Mouse (Mus musculus) liver, embryonic 18 days (tissue): ENCODE results near the gene Adgrl1. TPM values are rescaled to one million over a fixed set of nuclear protein-coding genes. Genes with fewer than 3 reads are reported as not detected.

ENCODE experiments used
- polyA plus RNA-seq: library from polyadenylated mRNA; depleted of rRNA; stranded (reverse); fragments of >200 nt; gene quantifications from 2 replicates; pipeline ENCODE4 v1.2.3, GENCODE M21; 2012; rRNA removed

Adgrl1 gene
- polyA plus RNA-seq, result 2.6 and 2.9 TPM in 2 replicates

DNA sequence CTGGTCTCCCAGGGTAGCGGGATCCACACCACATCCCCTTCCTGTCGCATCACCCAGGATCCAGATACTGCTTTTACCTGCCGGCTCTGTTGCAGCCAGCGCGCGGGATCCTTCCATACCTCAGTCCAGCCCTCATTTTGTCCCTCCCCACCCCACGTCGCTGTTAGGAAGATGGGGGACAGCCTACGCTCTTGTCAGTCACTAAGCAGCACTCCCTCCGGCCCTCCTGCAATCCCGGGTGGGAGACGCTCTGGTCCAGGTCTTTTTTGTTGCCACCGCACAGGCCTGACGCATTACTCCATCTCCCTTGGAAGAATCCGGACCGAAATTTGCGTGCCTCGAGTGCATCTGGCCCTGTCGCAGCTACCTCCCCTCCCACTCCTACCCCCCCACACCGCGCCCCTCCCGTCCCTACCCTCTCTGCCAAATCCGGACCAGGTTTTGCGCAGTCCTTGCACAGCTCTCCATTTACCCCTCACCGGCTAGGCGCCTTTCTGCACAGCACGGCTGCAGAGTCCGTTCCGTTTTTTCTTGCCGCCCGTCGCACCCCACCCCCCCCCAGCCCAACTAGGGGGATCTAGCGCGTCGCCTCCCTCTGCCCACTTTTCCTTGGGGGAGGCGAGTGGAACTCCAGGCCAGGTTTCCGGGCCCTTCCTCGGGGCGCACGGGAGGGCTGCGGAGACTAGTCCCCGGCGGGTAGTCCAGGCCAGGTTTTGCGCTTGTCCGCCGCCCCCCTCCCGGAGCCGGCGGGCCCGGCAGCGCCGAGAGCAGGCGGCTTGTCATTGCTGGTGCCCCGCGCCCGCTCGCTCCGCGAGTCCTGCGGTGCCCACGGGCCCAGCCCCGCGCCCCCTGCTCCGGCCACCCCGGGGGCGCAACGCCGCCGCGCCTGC, at the start of gene Adgrl1:
Gene Adgrl1, plus strand, starts transcription at position 743 of the 890 bp plus-strand sequence.

DNA sequence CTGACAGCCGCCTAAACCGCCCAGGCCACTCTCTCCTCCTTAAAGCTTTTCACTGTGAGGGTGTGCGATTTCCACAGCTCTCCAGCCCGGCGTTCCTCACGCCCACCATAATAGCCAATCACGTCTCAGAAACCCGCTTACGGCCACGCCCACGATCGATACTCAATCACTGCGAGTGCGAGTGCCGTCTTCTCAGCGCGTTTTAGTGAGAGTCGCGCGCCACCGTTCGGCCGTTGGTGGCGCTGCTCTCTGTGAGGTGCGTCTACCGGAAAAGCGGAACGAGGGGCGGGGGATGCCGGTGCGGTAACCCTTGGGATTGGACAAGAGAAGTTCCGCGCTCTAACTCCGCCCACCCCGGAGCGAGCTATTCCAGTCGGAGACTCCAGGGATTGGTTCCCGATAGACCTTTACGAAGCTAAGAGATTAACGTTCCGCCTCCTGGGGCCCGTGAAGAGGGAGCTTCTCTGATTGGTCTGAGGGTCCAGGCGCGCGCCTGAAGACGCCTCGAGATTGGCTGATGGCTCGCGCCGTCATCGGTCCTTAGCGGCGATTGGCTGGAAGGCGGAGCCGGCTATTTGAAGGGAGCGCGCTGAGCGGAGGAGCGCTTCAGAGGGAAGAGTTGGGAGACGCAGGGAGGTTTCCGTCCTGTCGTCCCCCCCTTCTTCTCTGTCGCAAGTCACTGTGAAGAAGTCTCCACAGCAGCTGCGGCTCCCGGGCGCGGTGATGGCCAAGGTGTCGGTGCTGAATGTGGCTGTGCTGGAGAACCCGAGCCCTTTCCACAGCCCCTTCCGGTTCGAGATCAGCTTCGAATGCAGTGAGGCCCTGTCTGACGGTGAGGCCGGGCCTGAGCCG, 55.4 kb downstream of the Adgrl1 start, which contains the start of the genes Gm10644 and Asf1b:
Gene Gm10644, minus strand, starts transcription at position 100 of the 852 bp plus-strand sequence.
Gene Asf1b, plus strand, starts transcription at position 402 of the 852 bp plus-strand sequence.

GRCm38 (mm10) chr8:83972150-83973120, 72.5 kb downstream of the Adgrl1 start, which contains the start of gene Prkaca:
Prkaca (plus strand) TSS chr8:83972993.

Other genes starting within 250 kb of the Adgrl1 start
- 27.5 and 28.5 TPM in 2 replicates for gene Gipc1, start 247.4 kb upstream of the Adgrl1 start, polyA plus RNA-seq
- gene Ptger1, start 233.4 kb upstream of the Adgrl1 start, polyA plus RNA-seq, result 0.22 and 0.26 TPM in 2 replicates
- gene Pkn1, start 200.9 kb upstream of the Adgrl1 start, polyA plus RNA-seq, result 14.0 and 17.3 TPM in 2 replicates
- gene Ddx39, start 184.9 kb upstream of the Adgrl1 start, polyA plus RNA-seq, result 52.9 and 53.6 TPM in 2 replicates
- 23.1 and 25.2 TPM in 2 replicates for gene Adgre5, start 158.8 kb upstream of the Adgrl1 start, polyA plus RNA-seq
- gene Gm10644, start 55.1 kb downstream of the Adgrl1 start, polyA plus RNA-seq, result 0.78 and 0.85 TPM in 2 replicates
- gene Asf1b, start 55.4 kb downstream of the Adgrl1 start, polyA plus RNA-seq, result 49.1 and 54.0 TPM in 2 replicates
- gene Prkaca, start 72.9 kb downstream of the Adgrl1 start, polyA plus RNA-seq, result 20.6 and 20.7 TPM in 2 replicates
- 19.9 and 21.8 TPM in 2 replicates for gene Samd1, start 97.6 kb downstream of the Adgrl1 start, polyA plus RNA-seq
- gene 1700067K01Rik, start 101.4 kb downstream of the Adgrl1 start, polyA plus RNA-seq, result 0.16 and 0.17 TPM in 2 replicates
- gene 2210011C24Rik, start 112.1 kb downstream of the Adgrl1 start, polyA plus RNA-seq, result 0.08 TPM in 1 of 2 replicates, not detected in the other
- gene Palm3, start 121.4 kb downstream of the Adgrl1 start, polyA plus RNA-seq, result 0.03 and 0.05 TPM in 2 replicates
- gene Il27ra, start 142.5 kb downstream of the Adgrl1 start, polyA plus RNA-seq, result 1.2 and 1.4 TPM in 2 replicates
- 0.12 TPM in 1 of 2 replicates, not detected in the other for gene Rln3, start 144.9 kb downstream of the Adgrl1 start, polyA plus RNA-seq
- 0.59 and 0.63 TPM in 2 replicates for gene Gm10643, start 165.0 kb downstream of the Adgrl1 start, polyA plus RNA-seq
- 3.3 and 4.7 TPM in 2 replicates for gene Rfx1, start 166.7 kb downstream of the Adgrl1 start, polyA plus RNA-seq
- gene Dcaf15, start 204.7 kb downstream of the Adgrl1 start, polyA plus RNA-seq, result 11.4 and 12.4 TPM in 2 replicates
- gene Podnl1, start 225.9 kb downstream of the Adgrl1 start, polyA plus RNA-seq, result 0.03 and 0.05 TPM in 2 replicates
- gene Cc2d1a, start 247.8 kb downstream of the Adgrl1 start, polyA plus RNA-seq, result 3.7 and 4.4 TPM in 2 replicates
- gene 4930432K21Rik, start 247.9 kb downstream of the Adgrl1 start, polyA plus RNA-seq, result 0.18 and 0.24 TPM in 2 replicates